Comparison of ENCODE assay signal across 8 mouse cellular contexts in genomic region chr5:146963118-146963936, GRCm38 (mm10). TPM values are rescaled to one million over a fixed set of nuclear protein-coding genes. Genes with fewer than 3 reads are reported as not detected.
DNase-seq lines count a peak whose midpoint lies in the region; ATAC-seq and TF ChIP-seq lines count a peak whose summit lies in the region.

TSS of gene Mtif3 (minus strand) at chr5:146963800.

- peak; percentile 54 to 69 for DNase-seq in gastrocnemius, adult 8-10 months (ENCODE audit: low spot score in 2 of 2)
- peak; percentile 91 for DNase-seq in induced T-regulatory cell, adult 2 months (ENCODE audit: low read depth)
- peak; percentile 53 to 82 for DNase-seq in left cerebral cortex, adult 9 months (ENCODE audit: low spot score in 2 of 2)
- peak; percentile 85 for DNase-seq in right cerebral cortex, postnatal 14 days
- DNase-seq in urinary bladder, postnatal 36 days (ENCODE audit: low spot score in 2 of 2), result peak; percentile 71 to 81

- H3K4me1 ChIP-seq in cortical plate, adult 2 months (ENCODE audit: control insufficient read depth, insufficient read depth, low read length), result peaks cover 4% of the 10 kb centered on the region

- H3K4me3 ChIP-seq in cortical plate, adult 2 months (ENCODE audit: insufficient read depth, low read length), result peak within 1 kb of the TSS; percentile 89

- no peak for TF ChIP-seq CTCF in cortical plate, adult 2 months (IDR thresholded peaks at IDR 0.05; ENCODE audit: extremely low read depth, insufficient read depth, low read length)

- peak; percentile 97 for ATAC-seq in activated CD4-positive, CD25-positive, alpha-beta regulatory T cell, adult 4 months
- peak; percentile 97 for ATAC-seq in megakaryocyte progenitor cell, adult 5-6 weeks (replicated peaks; ENCODE audit: poor library complexity)

- peak within 1 kb of the TSS; percentile 30; the same call in 1 of the 2 replicates for H3K27ac ChIP-seq in cortical plate, adult 2 months (ENCODE audit: insufficient read depth, low read length)

- peak; percentile 59 for TF ChIP-seq POLR2A in cortical plate, adult 2 months (IDR thresholded peaks at IDR 0.05; ENCODE audit: extremely low read depth, insufficient read depth, low read length)

RNA-seq across cellular contexts. Expression of gene Mtif3, which starts in this region (rescaled TPM):
- 10 to 100 TPM; 44.0 to 45.0 TPM for polyA plus RNA-seq in activated CD4-positive, CD25-positive, alpha-beta regulatory T cell, adult 4 months (2017; shearing (Covaris generic))
- 20.3 and 20.7 TPM in 2 replicates for polyA plus RNA-seq in cortical plate, adult 2 months (2012; rRNA removed)
- 10 to 100 TPM; 22.4 to 28.6 (median 23.5) TPM for total RNA-seq in gastrocnemius, adult 8-10 months (2022)
- total RNA-seq in megakaryocyte progenitor cell, adult 5-6 weeks (2015), result 8.5 and 14.5 TPM in 2 replicates
- total RNA-seq in megakaryocyte progenitor cell, adult 5-6 weeks (2017), result 27.3 and 38.0 TPM in 2 replicates

Comparison
In these comparisons a context has a peak if more than half of its experiments do, and no peak if none do; other contexts are left out.
1. Peak in every context shown above with its lines: DNase-seq, ATAC-seq, H3K4me3 ChIP-seq and H3K27ac ChIP-seq.